Mouse (Mus musculus): Measurements from ENCODE around the gene Nop10.

Nop10 gene

DNA sequence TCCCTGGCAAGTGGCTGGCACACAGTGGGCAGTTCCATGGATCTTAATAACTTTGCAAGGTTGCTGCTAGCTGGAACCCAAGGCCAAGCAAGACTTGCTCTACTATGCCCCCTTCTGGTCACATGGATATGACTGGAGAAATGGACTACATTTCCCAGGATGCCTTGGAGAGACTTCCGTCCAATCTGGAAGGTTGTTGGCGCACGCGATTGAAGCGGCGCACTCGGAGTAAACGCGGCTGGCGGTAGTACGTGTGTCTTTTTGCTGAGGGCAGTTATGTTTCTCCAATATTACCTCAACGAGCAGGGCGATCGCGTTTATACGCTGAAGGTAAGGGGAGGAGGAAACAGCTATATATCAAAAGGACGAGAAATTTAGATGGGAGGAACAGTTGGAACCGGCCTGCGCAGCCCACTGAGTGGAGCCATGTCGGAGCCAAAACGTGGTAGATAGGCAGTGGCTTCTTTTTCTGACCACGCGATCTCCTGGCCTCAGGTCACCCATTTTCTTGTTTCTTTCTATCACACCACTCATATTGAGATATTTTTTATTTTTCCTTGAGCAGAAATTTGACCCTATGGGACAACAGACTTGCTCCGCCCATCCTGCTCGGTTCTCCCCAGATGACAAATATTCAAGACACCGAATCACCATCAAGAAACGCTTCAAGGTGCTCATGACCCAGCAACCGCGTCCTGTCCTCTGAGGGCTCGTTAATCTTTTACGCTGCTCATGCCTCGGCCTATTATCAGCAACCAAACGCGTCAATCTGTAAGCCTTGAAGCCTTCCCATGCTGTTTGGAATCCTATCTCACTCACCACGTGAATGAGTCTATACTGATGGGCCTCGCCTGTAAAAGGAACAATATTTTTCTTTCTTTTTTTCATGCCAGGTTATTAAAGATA, at the start of gene Nop10:
Gene Nop10 (plus strand): TSS at position 179 of the 906 bp plus-strand sequence.
- peak; percentile 60 to 78 for DNase-seq (ENCODE audit: low spot score in 2 of 2)

DNA sequence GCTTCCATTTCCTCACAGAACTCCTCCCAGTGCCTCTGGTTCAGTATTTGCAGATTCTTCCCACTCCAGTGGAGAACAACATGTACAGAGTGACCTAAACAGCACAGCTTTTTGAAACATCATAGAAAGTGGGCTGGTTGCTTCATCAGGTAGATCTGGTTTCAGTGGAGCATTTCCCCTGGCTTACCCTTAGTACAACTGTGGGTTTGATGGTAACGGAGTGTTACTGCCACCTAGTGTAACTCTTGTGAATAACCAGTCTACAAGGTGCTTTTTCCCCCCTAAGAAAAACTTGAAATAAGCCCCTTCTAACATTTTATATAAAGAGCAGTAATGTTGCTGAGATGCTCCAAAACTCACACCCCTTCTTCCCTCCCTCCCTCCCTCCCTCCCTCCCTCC, 45.7 kb upstream of the Nop10 start:
- no peak for DNase-seq (ENCODE audit: low spot score in 2 of 2)

DNA sequence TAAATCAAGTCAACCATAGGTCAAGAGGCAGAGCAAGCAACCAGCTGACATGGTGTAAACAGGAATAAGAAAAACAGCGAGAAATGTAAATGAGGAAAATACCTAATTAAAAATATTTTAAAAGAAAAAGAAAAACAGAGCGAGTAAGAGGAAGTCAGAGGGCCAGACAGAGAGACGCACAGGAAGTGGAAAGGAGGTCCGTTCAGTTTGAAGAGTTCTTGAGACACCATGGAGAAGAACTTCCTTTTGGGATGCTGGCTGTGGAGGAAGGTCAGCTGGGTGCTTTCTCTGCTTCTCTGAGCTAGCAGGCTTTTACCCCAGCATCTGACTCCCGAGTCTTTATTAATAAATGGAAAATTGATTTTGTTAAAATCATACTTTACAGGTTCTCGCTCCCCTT, 44.1 kb upstream of the Nop10 start:
- DNase-seq (ENCODE audit: low spot score in 2 of 2), result no peak

DNA sequence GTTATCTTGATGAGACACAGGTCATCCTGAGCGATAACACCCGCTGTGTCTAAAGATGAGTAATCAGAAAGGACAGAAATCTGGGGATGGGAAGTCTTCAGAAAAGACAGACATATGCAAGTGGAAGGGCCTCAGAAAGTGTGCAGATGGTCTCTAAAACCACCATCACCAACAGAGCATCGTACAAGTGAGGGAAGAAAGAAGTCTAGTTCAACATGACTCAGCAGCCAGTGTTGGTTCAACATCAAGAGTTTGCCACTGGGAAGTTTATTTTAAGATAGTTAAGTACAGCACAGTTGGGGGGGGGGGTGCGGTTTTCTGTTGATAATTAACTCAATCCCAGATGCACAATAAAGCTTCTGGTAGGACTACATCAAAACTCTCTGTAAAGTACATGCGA, 40.8 kb upstream of the Nop10 start:
- no peak for DNase-seq (ENCODE audit: low spot score in 2 of 2)

DNA sequence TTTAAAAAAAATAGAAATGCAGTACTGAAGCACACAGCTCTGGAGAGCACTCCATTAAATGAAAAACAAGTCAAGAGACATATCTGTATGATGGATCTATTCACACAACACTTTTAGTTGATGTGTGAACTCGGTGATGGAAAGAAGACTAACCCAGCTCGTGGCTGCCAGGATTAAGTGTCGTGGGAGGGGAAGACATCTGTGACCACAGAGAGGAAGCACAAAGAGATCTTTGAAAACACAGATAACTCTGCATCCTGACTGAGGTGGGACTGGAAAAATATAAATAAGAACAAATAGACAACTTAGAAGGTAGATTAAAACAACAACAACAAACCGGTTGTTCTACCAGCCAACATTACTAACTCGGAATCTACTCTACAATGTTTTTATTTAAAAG, 39.1 kb upstream of the Nop10 start:
- DNase-seq (ENCODE audit: low spot score in 2 of 2), result no peak

DNA sequence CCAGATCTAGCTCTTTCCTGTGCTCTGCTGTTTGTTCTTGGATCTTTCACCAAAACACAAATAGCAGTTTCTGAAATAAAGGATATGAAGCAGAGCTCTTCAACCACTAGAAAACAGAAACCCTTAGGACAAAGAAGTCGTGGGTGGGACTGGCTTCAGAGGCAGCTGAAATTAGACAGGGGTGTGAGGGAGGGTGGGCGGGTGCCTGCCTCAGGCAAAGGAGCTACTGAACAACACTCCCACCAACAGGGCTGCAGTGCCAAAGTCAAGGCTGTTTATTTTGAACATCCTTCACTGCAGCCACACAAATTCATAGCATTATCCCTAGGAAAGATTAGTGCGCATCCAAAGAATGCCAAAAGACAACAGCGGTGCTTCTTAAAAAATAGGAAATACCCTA, 37.4 kb upstream of the Nop10 start:
- no peak for DNase-seq (ENCODE audit: low spot score in 2 of 2)

DNA sequence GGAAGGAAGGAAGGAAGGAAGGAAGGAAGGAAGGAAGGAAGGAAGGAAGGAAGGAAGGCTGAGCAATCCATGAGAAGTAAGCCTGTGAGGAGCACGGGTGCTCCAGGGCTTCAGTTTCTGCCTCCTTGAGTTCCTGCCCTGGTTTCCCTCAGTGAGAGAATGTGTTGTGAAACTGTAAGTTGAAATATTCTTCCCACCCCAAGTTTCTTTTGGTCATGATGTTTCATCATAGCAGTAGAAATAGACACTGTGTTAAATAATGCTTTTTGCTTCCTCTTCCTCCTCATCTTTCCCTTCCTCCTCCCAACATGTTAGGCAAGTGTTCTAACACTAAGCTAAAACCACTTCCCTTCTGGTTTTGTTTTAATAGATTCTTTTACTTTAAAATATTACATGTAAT, 29.1 kb upstream of the Nop10 start:
- DNase-seq (ENCODE audit: low spot score in 2 of 2), result no peak

DNA sequence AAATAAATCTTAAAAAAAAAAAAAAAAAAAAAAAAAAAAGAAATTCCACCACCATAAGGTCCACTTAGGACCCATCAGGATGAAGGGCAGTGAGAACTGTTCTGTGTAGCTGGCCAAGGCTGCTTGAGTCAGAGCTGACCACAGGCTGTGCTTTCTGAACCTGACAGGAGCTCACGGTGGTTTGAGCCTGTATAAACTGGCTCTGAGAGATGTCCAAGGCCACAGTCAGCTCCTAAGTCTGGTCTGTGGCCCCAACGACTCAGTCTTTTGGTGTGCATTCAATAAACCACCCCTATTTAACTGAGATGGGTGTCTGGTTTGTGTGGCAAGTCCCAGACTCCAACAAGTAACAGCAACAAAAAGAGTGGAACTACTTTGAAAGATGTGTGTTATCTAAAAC, 25.1 kb upstream of the Nop10 start:
- no peak for DNase-seq (ENCODE audit: low spot score in 2 of 2)

DNA sequence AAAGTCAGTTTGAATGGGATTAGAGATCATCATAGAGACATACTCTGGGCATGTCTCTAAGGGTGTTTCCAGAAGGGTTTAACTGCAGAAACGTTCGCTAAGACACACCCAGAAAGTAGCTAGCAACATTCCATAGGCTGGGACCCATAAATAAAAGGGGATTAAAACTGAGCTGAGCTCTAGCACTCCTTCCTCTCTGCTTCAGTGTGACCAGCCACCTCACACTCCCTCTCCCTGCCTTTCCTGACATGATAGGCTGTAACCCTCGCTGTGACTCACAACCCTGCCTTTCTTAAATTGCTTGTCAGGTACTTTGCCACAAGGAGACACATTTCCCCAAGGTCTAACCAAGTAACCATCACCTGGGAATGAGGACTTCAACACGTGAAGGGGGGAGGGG, 23.7 kb upstream of the Nop10 start:
- no peak for DNase-seq (ENCODE audit: low spot score in 2 of 2)

DNA sequence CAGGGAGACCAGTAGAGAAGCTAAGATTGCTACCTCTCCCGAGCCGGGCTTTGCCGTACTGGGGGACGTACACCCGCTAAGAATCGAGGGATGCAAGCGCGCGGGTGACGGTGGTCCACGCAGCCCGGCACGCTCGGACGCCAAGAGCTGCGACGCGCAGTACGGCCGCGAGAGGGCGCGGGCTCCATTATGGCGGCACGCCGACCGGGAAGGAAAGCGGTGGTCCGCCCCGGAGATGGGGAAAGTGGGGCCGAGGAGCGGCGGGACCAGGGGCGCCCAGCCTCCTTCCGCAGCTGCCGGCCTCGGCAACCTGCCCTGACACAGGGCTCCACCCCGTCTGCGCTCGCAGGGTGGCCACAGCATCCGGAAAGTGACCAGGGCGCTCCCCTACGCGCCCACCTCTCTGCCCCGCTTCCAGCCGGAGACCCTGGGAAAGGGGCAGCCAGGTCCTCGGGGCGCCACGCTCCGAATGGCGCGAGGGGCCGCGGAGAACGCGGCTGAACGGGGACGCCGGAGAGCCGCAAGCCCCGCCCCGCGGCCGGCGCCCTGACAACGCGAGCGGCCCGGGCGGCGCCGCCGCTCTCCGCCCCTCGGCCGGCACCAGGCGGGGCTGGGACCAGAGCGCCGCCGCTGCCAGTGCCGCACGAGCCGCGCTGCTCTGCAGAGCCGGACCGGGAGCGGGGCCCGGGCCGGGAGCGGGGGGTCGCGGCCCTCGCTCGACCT, 22.4 kb upstream of the Nop10 start, which contains the start of gene Lpcat4:
Gene Lpcat4 (plus strand): TSS at position 257 of the 723 bp plus-strand sequence.
- DNase-seq (ENCODE audit: low spot score in 2 of 2), result peak; percentile 68 to 86

DNA sequence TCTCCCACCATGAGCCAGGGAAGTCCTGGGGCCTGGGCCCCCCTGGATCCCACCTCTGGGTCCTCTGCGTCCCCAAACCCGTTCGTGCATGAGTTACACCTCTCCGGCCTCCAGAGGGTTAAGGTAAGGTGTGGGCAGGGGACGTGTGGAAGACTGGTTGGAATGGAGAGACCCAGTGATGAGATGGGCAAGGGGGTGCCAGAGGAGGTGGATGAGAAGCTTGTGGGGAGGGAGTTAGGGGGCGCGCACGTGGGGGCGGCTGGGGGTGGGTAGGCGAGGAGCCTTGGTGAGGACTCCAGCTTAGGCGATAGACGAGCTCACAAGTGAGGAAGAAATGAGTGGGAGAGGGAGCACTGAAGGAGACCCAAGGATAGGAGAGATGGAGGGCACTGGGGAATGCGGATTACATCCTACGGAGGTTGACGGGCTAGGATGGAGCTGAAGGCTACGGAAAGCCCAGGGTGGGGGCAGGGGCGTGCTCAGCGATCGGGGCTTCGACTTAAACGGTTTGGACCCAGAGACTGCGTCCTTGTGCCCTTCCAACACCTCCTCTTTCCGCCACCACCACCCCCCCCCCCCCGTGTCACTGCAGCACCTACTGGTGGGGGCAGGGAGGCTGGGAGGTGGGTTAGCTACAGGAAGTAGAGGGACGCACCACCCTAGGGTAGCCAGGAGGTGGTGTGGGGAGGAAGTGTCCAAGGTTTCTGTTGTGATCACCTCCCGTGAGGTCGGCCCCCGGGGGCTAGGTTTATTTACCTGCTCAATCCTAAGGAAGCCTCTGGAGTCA, 21.6 kb upstream of the Nop10 start:
- no peak for DNase-seq (ENCODE audit: low spot score in 2 of 2)

DNA sequence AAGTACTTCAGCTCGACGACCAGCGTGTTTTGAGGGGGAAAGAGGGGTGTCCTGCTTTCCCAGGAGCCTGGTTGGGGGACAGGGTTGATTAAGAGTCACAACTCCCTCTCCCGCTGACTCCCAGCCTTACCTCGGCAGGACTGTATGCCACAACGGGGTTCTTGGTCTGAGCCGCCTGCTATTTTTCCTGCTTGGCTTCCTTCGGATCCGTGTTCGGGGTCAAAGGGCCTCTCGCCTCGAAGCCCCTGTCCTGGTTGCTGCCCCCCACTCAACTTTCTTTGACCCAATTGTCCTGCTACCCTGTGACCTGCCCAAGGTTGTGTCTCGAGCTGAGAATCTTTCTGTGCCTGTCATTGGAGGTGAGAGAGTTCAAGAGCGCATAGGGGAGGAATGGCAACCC, 19.9 kb upstream of the Nop10 start:
- no peak for DNase-seq (ENCODE audit: low spot score in 2 of 2)

DNA sequence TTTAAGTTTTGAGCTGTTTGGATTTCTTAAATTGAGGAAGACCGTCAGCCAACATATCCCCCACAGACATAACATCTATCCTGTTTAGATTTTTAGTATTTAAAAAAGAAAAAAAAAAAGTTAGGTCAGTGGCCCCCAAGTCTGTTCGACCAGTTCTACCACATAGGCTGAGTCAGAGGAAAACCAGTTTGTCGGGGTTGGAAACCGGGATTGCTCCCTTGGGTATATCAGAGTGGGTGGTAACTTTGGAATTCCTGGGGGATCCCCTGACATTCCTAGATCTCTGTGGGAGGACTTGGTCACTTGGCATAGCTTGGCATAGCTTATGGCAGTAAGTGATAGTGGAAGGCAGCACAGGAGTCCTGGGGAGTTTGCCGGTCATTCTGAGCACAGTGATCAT, 16.4 kb upstream of the Nop10 start:
- DNase-seq (ENCODE audit: low spot score in 2 of 2), result no peak

DNA sequence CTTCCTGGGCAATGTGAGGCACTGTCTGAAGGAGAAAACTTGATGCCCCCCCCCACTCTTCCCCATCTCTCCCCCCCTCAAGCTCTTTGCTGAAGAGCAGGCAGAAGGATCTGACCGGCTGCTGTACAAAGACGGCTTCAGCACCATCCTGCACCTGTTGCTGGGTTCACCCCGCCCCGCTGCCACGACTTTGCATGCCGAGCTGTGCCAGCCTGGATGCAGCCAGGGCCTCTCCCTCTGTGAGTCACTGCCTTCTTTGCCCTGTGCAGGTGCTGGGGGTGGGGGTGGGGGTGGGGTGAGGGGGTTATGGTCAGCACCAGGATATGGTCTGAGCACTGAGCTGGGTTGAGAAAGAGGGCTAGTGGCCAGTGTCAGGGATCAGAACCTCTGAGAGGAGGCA, 15.5 kb upstream of the Nop10 start:
- no peak for DNase-seq (ENCODE audit: low spot score in 2 of 2)

DNA sequence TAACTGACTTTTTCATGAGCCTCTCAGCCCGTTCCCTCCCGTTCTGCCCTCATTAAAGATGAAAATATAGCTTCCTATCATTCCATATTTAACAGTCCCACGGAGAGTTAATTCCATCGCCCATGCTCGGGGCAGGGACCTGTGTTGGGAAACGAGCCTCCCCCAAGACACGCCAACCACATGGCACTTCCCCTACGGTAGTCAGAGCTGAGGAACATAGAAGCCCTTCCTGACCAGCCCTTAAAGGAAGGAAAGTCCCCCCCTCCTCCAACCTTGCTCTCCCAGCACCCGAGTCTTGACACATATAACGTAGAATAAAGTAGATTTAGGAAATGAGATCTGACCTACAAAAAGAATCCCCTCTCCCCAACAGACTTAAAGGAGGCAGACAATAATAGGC, 14.4 kb upstream of the Nop10 start:
- no peak for DNase-seq (ENCODE audit: low spot score in 2 of 2)

DNA sequence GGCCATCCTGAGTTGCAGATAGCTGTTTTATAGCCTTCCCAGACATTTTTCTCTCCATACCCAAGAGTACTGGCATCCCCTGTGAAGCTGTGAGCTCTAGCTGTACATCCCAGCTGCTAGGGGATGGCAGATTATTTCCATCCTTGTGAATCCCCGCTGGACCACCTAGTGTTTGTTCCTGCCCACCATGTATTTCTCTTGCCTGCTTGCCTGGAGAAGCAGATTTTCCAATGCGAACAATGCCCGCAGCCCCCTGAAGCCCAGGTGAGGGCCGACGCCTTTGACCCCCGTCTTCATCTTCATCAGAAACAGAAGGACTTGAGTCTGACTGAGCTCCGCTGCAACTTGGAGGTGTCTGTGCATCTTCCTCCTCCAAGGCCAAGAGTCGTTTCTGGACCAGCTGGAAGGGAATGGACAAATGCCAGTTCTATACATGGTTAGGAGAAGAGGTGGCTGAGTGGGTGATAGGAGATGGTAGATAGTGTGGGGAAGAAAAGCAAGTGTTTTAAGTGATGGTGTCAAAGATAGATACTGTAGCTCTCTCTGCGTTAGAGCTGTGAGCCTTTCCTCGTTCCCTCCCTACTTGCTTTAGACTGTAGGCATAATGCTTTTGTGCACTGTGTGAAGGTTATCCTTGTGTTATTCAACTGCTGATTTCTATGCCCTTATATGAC, 11.8 kb upstream of the Nop10 start:
- no peak for DNase-seq (ENCODE audit: low spot score in 2 of 2)

DNA sequence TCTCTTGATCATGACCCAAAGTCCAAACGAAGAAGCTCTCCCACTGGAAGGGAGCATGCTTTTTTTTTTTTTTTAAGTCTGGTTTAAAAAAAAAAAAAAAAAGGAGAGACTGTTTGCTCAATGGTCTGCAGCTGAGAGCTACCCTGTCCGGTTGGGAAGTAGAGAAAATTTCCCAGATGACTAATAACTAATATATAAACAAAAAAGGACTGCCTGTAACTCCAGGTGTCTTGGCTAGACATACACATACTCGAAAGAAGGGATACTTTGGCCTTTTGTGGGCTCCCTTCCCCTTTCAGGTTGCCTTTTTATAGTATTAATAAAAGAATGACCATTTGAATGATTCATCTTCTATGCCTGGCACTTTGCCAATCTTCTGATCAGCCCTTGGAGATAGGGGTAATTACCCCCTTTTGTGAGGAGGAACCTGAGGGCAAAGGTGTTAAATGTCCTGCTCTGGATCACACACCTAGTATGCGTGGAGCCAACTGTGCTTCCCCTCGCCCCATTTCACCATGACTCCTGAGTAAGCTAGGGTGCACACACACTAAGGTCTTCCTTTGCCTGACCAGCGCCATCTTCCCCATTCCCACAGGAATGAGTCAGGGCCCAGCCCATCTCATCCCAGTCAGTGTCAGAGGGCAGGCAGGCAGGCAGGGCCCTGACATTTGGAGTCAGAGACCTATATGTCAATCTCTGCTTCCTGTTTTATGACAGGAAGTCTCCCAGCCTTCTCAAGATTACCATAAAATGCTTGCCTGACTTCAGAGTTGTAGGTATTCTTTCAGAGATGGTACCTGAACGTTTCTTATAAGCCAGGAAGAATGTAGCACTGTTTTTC, 6.8 kb upstream of the Nop10 start:
- no peak for DNase-seq (ENCODE audit: low spot score in 2 of 2)

DNA sequence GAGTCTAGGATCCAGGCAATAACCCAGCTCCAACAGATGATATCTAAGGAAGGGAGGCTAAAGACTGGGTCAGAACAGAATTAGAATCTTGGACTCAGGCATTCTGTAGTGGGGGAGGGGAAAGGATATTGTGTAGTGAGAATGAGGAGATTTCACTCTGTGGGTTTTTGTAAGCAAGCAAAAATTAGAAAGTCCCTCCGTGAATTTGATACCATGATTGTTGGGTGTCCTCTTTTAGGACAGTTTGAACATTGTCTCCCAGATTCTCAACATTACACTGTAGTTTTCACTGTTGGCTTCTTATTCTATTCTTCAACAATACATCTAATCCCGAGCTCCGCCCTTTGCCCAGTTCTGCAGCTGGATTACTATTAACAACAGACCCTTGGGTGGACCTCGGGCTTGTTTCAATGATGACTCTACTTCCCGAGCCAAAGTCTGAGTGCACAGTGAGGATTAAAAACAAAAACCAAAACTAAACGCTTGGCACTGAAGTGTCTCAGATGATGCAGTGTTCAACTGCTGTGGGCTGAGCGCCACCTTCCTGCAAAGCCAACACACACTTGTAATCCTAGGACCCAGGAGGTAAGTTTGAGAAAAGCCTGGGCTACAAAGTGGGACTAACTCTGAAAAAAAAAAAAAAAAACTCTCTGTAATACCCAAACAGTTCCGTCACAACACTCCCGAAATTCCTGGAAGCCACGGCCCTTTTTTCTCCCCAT, 2.3 kb upstream of the Nop10 start, which contains the start of gene Nutm1:
Gene Nutm1 (minus strand): TSS at position 51 of the 722 bp plus-strand sequence.
- DNase-seq (ENCODE audit: low spot score in 2 of 2), result no peak

DNA sequence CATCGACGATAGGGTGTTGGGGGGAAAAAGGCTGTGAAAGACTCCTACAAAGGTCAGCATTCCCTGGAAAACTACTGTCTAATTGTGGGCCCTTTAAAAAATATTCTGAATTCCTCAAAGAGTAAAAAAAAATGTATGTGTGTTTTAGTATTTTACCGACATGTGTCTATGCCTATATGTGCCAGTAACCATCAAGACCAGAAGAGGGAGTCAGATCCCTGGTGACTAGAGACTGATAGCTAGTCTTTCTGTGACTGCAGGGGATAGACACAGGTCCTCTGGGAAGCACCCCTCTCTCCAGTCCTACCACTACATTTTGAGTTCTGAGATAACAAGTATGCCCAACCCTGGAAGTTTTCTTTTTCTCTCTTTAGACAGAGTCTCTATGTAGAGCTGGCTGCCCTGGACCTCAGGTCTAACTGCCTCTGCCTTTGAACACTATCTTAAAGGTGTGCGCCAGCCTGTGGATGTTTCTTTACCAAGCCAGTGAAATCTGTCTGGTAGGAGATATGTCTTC, 1.1 kb downstream of the Nop10 start:
- DNase-seq (ENCODE audit: low spot score in 2 of 2), result no peak

DNA sequence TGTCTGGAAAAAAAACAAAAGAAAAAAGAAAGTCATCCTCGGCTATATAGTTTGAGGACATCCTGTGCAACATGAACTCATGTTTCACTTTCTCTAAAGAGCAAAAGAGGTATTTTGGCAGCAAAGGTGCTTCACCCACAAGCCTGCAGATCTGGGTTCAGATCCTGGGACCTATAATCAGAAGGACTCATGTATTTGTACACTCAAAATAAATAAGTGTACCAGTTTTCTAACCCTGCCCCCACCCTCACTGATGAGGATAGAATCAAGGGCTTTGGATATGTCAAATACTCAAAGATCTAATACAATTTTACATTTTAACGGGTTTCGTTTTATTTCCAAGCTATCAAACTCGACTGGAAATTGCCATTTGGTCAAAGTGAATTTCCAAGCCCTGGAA, 2.6 kb downstream of the Nop10 start:
- no peak for DNase-seq (ENCODE audit: low spot score in 2 of 2)
